Comparison of ENCODE assay signal across 20 mouse cellular contexts in the genomic region with DNA sequence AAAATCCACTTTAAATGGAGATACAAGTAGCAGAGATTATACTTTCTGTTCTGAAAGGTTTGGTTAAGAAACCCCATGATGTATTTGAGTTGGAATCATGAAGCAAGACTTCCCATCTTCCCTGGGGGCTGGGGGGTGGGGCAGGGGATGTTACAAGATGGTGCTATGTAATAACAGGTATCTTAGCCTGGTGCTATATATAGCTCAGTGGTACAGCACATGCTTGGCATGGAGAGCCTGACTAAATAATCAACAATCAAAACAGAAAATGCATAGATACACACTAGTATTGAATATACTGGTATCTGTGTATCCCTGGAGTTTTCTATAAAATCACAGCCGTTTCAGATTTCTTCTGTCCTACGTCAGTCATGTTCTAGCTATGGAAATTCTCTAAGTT.
DNase-seq lines count a peak whose midpoint lies in the region; ATAC-seq and TF ChIP-seq lines count a peak whose summit lies in the region.
"Had no signal": no experiment of that assay in that cellular context is flagged by ENCODE, and none has a peak within 500 bp of the region (broad histone marks: within the 10 kb centered on the region; RNA-seq: fewer than 3 reads in every experiment).

No protein-coding gene starts in this region.

- peak overlapping the region; percentile 40; the same call in 1 of the 2 replicates for H3K4me2 ChIP-seq in forebrain, embryonic 13.5 days
- H3K4me2 ChIP-seq in forebrain, embryonic 16.5 days (ENCODE audit: low read length), result no peak overlapping the region
- peak overlapping the region; percentile 41 for H3K4me2 ChIP-seq in hindbrain, postnatal 0 days (ENCODE audit: low read depth, low read length)
- no peak overlapping the region for H3K4me2 ChIP-seq in neural tube, embryonic 13.5 days
- H3K4me2 ChIP-seq: heart, embryonic 11.5 days; liver, embryonic 11.5 days had no signal

- H3K4me3 ChIP-seq in forebrain, embryonic 13.5 days, result no peak overlapping the region
- H3K4me3 ChIP-seq in forebrain, embryonic 10.5 days, result no peak overlapping the region
- H3K4me3 ChIP-seq in forebrain, embryonic 16.5 days (replicated peaks; ENCODE audit: low read length), result no peak overlapping the region
- no peak overlapping the region for H3K4me3 ChIP-seq in hindbrain, postnatal 0 days (ENCODE audit: low read length)
- no peak overlapping the region for H3K4me3 ChIP-seq in neural tube, embryonic 13.5 days

- no peak for TF ChIP-seq CTCF in hindbrain, postnatal 0 days (IDR thresholded peaks at IDR 0.05; ENCODE audit: low read depth)

- 0 out of 2 replicates have a peak overlapping the region, but pooled peaks have one; percentile 34 for H3K9ac ChIP-seq in forebrain, embryonic 13.5 days
- H3K9ac ChIP-seq in forebrain, embryonic 16.5 days (replicated peaks; ENCODE audit: low read depth, low read length), result no peak overlapping the region
- H3K9ac ChIP-seq in hindbrain, postnatal 0 days (replicated peaks; ENCODE audit: low read length), result no peak overlapping the region
- peak overlapping the region; percentile 58; the same call in 1 of the 2 replicates for H3K9ac ChIP-seq in neural tube, embryonic 13.5 days

- 0 out of 2 replicates have a peak, but pooled peaks cover 6% of the 10 kb centered on the region for H3K27me3 ChIP-seq in forebrain, embryonic 13.5 days
- H3K27me3 ChIP-seq in forebrain, embryonic 10.5 days (ENCODE audit: poor library complexity, severe bottlenecking), result peaks cover 21% of the 10 kb centered on the region
- no peaks in the 10 kb centered on the region for H3K27me3 ChIP-seq in forebrain, embryonic 16.5 days (replicated peaks; ENCODE audit: control insufficient read depth, insufficient read depth, low read length)
- H3K27me3 ChIP-seq in hindbrain, postnatal 0 days (ENCODE audit: insufficient read depth, low read length), result no peaks in the 10 kb centered on the region
- no peaks in the 10 kb centered on the region for H3K27me3 ChIP-seq in neural tube, embryonic 13.5 days

- H3K4me1 ChIP-seq in forebrain, embryonic 13.5 days, result peaks cover 18% of the 10 kb centered on the region
- peaks cover 29% of the 10 kb centered on the region for H3K4me1 ChIP-seq in forebrain, embryonic 10.5 days
- H3K4me1 ChIP-seq in forebrain, embryonic 16.5 days (replicated peaks; ENCODE audit: control insufficient read depth, insufficient read depth, low read length), result peaks cover 12% of the 10 kb centered on the region
- H3K4me1 ChIP-seq in hindbrain, postnatal 0 days (ENCODE audit: insufficient read depth, low read length), result peaks cover 10% of the 10 kb centered on the region; the same call in 1 of the 2 replicates
- H3K4me1 ChIP-seq in neural tube, embryonic 13.5 days (replicated peaks), result peaks cover 32% of the 10 kb centered on the region

- ATAC-seq in forebrain, embryonic 13.5 days, result peak; percentile 54
- ATAC-seq in forebrain, embryonic 16.5 days, result peak; percentile 49
- peak; percentile 28; the same call in 1 of the 2 replicates for ATAC-seq in hindbrain, postnatal 0 days
- peak; percentile 54; the same call in 1 of the 2 replicates for ATAC-seq in neural tube, embryonic 13.5 days (ENCODE audit: low read depth)
- no peak for ATAC-seq in megakaryocyte progenitor cell, adult 5-6 weeks (replicated peaks; ENCODE audit: poor library complexity)
- ATAC-seq: activated CD4-positive, CD25-positive, alpha-beta regulatory T cell, adult 4 months; CD4-positive, CD25-positive, alpha-beta regulatory T cell, adult 4 months had no signal

- H3K9me3 ChIP-seq in forebrain, embryonic 13.5 days (replicated peaks), result no peaks in the 10 kb centered on the region
- no peaks in the 10 kb centered on the region for H3K9me3 ChIP-seq in forebrain, embryonic 10.5 days
- no peaks in the 10 kb centered on the region for H3K9me3 ChIP-seq in forebrain, embryonic 16.5 days (ENCODE audit: control insufficient read depth, low read length)
- no peaks in the 10 kb centered on the region for H3K9me3 ChIP-seq in hindbrain, postnatal 0 days (ENCODE audit: low read length)
- no peaks in the 10 kb centered on the region for H3K9me3 ChIP-seq in neural tube, embryonic 13.5 days

- H3K27ac ChIP-seq in forebrain, embryonic 13.5 days, result peak overlapping the region; percentile 72
- no peak overlapping the region for H3K27ac ChIP-seq in forebrain, embryonic 10.5 days
- H3K27ac ChIP-seq in forebrain, embryonic 16.5 days (ENCODE audit: low read length), result peak overlapping the region; percentile 73
- peak overlapping the region; percentile 72; the same call in 1 of the 2 replicates for H3K27ac ChIP-seq in hindbrain, postnatal 0 days
- H3K27ac ChIP-seq in neural tube, embryonic 13.5 days (replicated peaks), result peak overlapping the region; percentile 86

- no peaks in the 10 kb centered on the region for H3K36me3 ChIP-seq in forebrain, embryonic 13.5 days (ENCODE audit: poor library complexity, severe bottlenecking)
- H3K36me3 ChIP-seq in forebrain, embryonic 10.5 days (replicated peaks), result no peaks in the 10 kb centered on the region
- no peaks in the 10 kb centered on the region for H3K36me3 ChIP-seq in forebrain, embryonic 16.5 days (ENCODE audit: control insufficient read depth, insufficient read depth)
- H3K36me3 ChIP-seq in hindbrain, postnatal 0 days (ENCODE audit: insufficient read depth, low read length), result no peaks in the 10 kb centered on the region
- H3K36me3 ChIP-seq in neural tube, embryonic 13.5 days, result no peaks in the 10 kb centered on the region

- 88% methylated on average over 2 of the region's 2 CpGs for WGBS in forebrain, embryonic 13.5 days
- WGBS in forebrain, embryonic 10.5 days, result 97% methylated on average over 2 of the region's 2 CpGs
- WGBS in forebrain, embryonic 16.5 days, result 91% methylated on average over 2 of the region's 2 CpGs
- WGBS in hindbrain, postnatal 0 days, result 84% methylated on average over 2 of the region's 2 CpGs
- 94% methylated on average over 2 of the region's 2 CpGs for WGBS in neural tube, embryonic 13.5 days

- no peak for DNase-seq in forebrain, embryonic 10.5 days (ENCODE audit: extremely low spot score, low spot score)
- DNase-seq in hindbrain, postnatal 0 days (ENCODE audit: low spot score), result no peak
- no peak for DNase-seq in thymus, postnatal 4 days
- no peak for DNase-seq in cerebellum, adult 18-20 months
- DNase-seq: adrenal gland, postnatal 10 days; cerebellum, postnatal 14 days; heart, postnatal 10 days; kidney, adult 8-10 months; kidney, postnatal 14 days; lung, adult 18-20 months; right cerebral cortex, postnatal 14 days; thymus, postnatal 36 days had no signal

Comparison
In these comparisons a context has a peak if more than half of its experiments do, and no peak if none do; other contexts are left out.
1. H3K4me2 ChIP-seq: peak in forebrain, embryonic 13.5 days (single experiment) and hindbrain, postnatal 0 days (single experiment); none in forebrain, embryonic 16.5 days (single experiment) and neural tube, embryonic 13.5 days (single experiment).
2. H3K9ac ChIP-seq: peak in forebrain, embryonic 13.5 days (single experiment) and neural tube, embryonic 13.5 days (single experiment); none in forebrain, embryonic 16.5 days (single experiment) and hindbrain, postnatal 0 days (single experiment).